Mouse (Mus musculus) liver, embryonic 11.5 days (tissue): ENCODE measurements around the gene Snx11. TPM values are rescaled to one million over a fixed set of nuclear protein-coding genes. Genes with fewer than 3 reads are reported as not detected.

Experiments used
- ATAC-seq: fragments of 200-750 bp; cut with Nextera tagmentation; replicated peaks from 2 replicates; pipeline ENCODE4 v1.8.0; 2017; ENCODE audit warnings: moderate number of reproducible peaks, mild to moderate bottlenecking, moderate TSS enrichment, moderate library complexity; ENCODE audit not compliant: low FRiP score
- DNase-seq: peaks from one replicate; pipeline ENCODE4 v3.0.0-alpha.2; 2017; ENCODE audit warnings: low spot score
- H3K27ac ChIP-seq: fragments of 300-500 bp; sonication (generic); 2 replicates; pipeline ENCODE4 v1.5.1; 2014; ENCODE audit warnings: mild to moderate bottlenecking, low read depth, low read length, control low read depth
- H3K27me3 ChIP-seq: fragments of 300-500 bp; sonication (generic); replicated peaks from 2 replicates; pipeline ENCODE4 v1.6.1; 2014; ENCODE audit warnings: low read length, mixed read lengths; ENCODE audit not compliant: control insufficient read depth, insufficient read depth
- H3K36me3 ChIP-seq: fragments of 300-500 bp; sonication (generic); 2 replicates; pipeline ENCODE4 v1.6.1; 2014; ENCODE audit warnings: mild to moderate bottlenecking, low read length, moderate library complexity, mixed read lengths; ENCODE audit not compliant: control insufficient read depth, insufficient read depth
- H3K4me1 ChIP-seq: fragments of 300-500 bp; sonication (generic); replicated peaks from 2 replicates; pipeline ENCODE4 v1.6.1; 2014; ENCODE audit warnings: low read length, mixed read lengths; ENCODE audit not compliant: control insufficient read depth, insufficient read depth
- H3K4me2 ChIP-seq: fragments of 300-500 bp; sonication (generic); 2 replicates; pipeline ENCODE4 v1.6.1; 2014; ENCODE audit warnings: mild to moderate bottlenecking, control low read depth, moderate library complexity
- H3K4me3 ChIP-seq: fragments of 300-500 bp; sonication (generic); 2 replicates; pipeline ENCODE4 v1.5.1; 2014; ENCODE audit warnings: low read depth, low read length, control low read depth
- H3K9ac ChIP-seq: fragments of 300-500 bp; sonication (generic); 2 replicates; pipeline ENCODE4 v1.6.1; 2014; ENCODE audit warnings: low read depth, low read length, control low read depth
- H3K9me3 ChIP-seq: fragments of 300-500 bp; sonication (generic); 2 replicates; pipeline ENCODE4 v1.6.1; 2016; ENCODE audit warnings: low read length, inconsistent platforms, mixed read lengths; ENCODE audit not compliant: control insufficient read depth
- WGBS: fragments of 180-500 bp; shearing (Covaris S2); extraction: QIAGEN DNeasy Blood & Tissue Kit; methylation state at CpG from one replicate; pipeline ENCODE4 v1.1.7; 2014; 5-methylcytosine and 5-hydroxymethylcytosine counted together
- polyA plus RNA-seq: library from polyadenylated mRNA; unstranded; fragments of >200 nt; fragmentation: Nextera tagmentation; extraction: Ambion mirVana; gene quantifications from 2 replicates; pipeline ENCODE4 v1.2.1, GENCODE M21; 2014

Gene Snx11
- polyA plus RNA-seq, 1 experiment from 2014 or later = 12.0 TPM

GRCm38 (mm10) chr11:96764511-96765350 is 12.6 kb downstream of the Snx11 start:
- DNase-seq = no peak
- H3K4me1 ChIP-seq = peaks cover 7% of the 10 kb centered on the region; the same call in 1 of the 2 replicates
- 56% methylated on average over 13 of the region's 13 CpGs for WGBS
- no peak overlapping the region; the same call in 1 of the 2 replicates for H3K27ac ChIP-seq
- H3K36me3 ChIP-seq = peaks cover 8% of the 10 kb centered on the region; the same call in 1 of the 2 replicates
- H3K27me3 ChIP-seq = no peaks in the 10 kb centered on the region
- no peaks in the 10 kb centered on the region for H3K9me3 ChIP-seq
- no peak overlapping the region for H3K4me2 ChIP-seq
- H3K9ac ChIP-seq = no peak overlapping the region
- no peak overlapping the region for H3K4me3 ChIP-seq
- ATAC-seq = no peak

- Histone ChIP-seq H3K9ac (no peak overlapping the region), H3K9me3 (no peaks in the 10 kb centered on the region), H3K27ac (no peak overlapping the region), H3K4me2 (no peak overlapping the region), H3K36me3 (no peaks in the 10 kb centered on the region), H3K4me3 (no peak overlapping the region), H3K4me1 (peaks cover 7% of the 10 kb centered on the region; the same call in 1 of the 2 replicates), H3K27me3 (no peaks in the 10 kb centered on the region)
- DNase-seq (no peak), ATAC-seq (no peak)
- WGBS = 82% methylated on average over 15 of the region's 15 CpGs
Measured at GRCm38 (mm10) chr11:96762742-96763470, 14.5 kb downstream of the Snx11 start.

- H3K27me3 ChIP-seq = no peaks in the 10 kb centered on the region
- peaks cover 7% of the 10 kb centered on the region; the same call in 1 of the 2 replicates for H3K4me1 ChIP-seq
- WGBS = 55% methylated on average over 7 of the region's 7 CpGs
- no peak for DNase-seq
- H3K9me3 ChIP-seq = no peaks in the 10 kb centered on the region
- no peak overlapping the region for H3K4me2 ChIP-seq
- H3K27ac ChIP-seq = no peak overlapping the region
- no peak overlapping the region for H3K9ac ChIP-seq
- H3K4me3 ChIP-seq = no peak overlapping the region
- no peaks in the 10 kb centered on the region for H3K36me3 ChIP-seq
- ATAC-seq = no peak
Measured at GRCm38 (mm10) chr11:96761984-96762383, 15.4 kb downstream of the Snx11 start.

GRCm38 (mm10) chr11:96760042-96760441 is 17.3 kb downstream of the Snx11 start:
- no peak for DNase-seq

GRCm38 (mm10) chr11:96758402-96758801 is 19.0 kb downstream of the Snx11 start:
- Histone ChIP-seq H3K9me3 (no peaks in the 10 kb centered on the region), H3K27ac (no peak overlapping the region), H3K4me2 (no peak overlapping the region), H3K27me3 (no peaks in the 10 kb centered on the region), H3K36me3 (no peaks in the 10 kb centered on the region), H3K4me1 (no peaks in the 10 kb centered on the region), H3K4me3 (no peak overlapping the region), H3K9ac (no peak overlapping the region)
- WGBS = 65% methylated on average over 5 of the region's 5 CpGs
- DNase-seq (no peak), ATAC-seq (no peak)

More at GRCm38 (mm10) chr11:96760042-96760441, 17.3 kb downstream of the Snx11 start:
- no peaks in the 10 kb centered on the region for H3K27me3 ChIP-seq
- H3K4me2 ChIP-seq = no peak overlapping the region
- no peaks in the 10 kb centered on the region for H3K36me3 ChIP-seq
- no peak for ATAC-seq
- no peaks in the 10 kb centered on the region for H3K4me1 ChIP-seq
- H3K9me3 ChIP-seq = no peaks in the 10 kb centered on the region
- WGBS = 36% methylated on average over 3 of the region's 3 CpGs
- no peak overlapping the region for H3K9ac ChIP-seq
- no peak overlapping the region for H3K27ac ChIP-seq
- no peak overlapping the region for H3K4me3 ChIP-seq

- WGBS = 42% methylated on average over 4 of the region's 4 CpGs
- no peak for ATAC-seq
- H3K9me3 ChIP-seq = no peaks in the 10 kb centered on the region
Measured at GRCm38 (mm10) chr11:96757421-96757820, 19.9 kb downstream of the Snx11 start.

GRCm38 (mm10) chr11:96755298-96755697 is 22.1 kb downstream of the Snx11 start:
- Histone ChIP-seq H3K4me3 (no peak overlapping the region), H3K4me2 (no peak overlapping the region), H3K9me3 (no peaks in the 10 kb centered on the region), H3K36me3 (no peaks in the 10 kb centered on the region), H3K9ac (no peak overlapping the region), H3K4me1 (no peaks in the 10 kb centered on the region), H3K27me3 (no peaks in the 10 kb centered on the region), H3K27ac (no peak overlapping the region)
- 93% methylated on average over 2 of the region's 2 CpGs for WGBS
- DNase-seq (no peak), ATAC-seq (no peak)

More at GRCm38 (mm10) chr11:96757421-96757820, 19.9 kb downstream of the Snx11 start:
- no peak overlapping the region for H3K27ac ChIP-seq
- no peak for DNase-seq
- no peaks in the 10 kb centered on the region for H3K4me1 ChIP-seq
- H3K9ac ChIP-seq = no peak overlapping the region
- H3K36me3 ChIP-seq = no peaks in the 10 kb centered on the region
- no peak overlapping the region for H3K4me2 ChIP-seq
- H3K27me3 ChIP-seq = no peaks in the 10 kb centered on the region
- no peak overlapping the region for H3K4me3 ChIP-seq

GRCm38 (mm10) chr11:96747555-96747954 is 29.8 kb downstream of the Snx11 start:
- Histone ChIP-seq H3K9me3 (no peaks in the 10 kb centered on the region), H3K4me3 (no peak overlapping the region), H3K36me3 (no peaks in the 10 kb centered on the region), H3K27ac (no peak overlapping the region), H3K4me1 (no peaks in the 10 kb centered on the region), H3K9ac (no peak overlapping the region), H3K27me3 (no peaks in the 10 kb centered on the region), H3K4me2 (no peak overlapping the region)
- 35% methylated on average over 3 of the region's 3 CpGs for WGBS
- no peak for ATAC-seq
- no peak for DNase-seq
